Mouse (Mus musculus) myocyte (in vitro differentiated cells): ENCODE results near the gene Selp.

Experiments
- E2F4 ChIP-seq: IDR thresholded peaks from one replicate; pipeline ENCODE4 v1.6.1; 2011; ENCODE audit warnings: mild to moderate bottlenecking, control low read depth, moderate library complexity; ENCODE audit not compliant: insufficient read depth
- MAX ChIP-seq: IDR thresholded peaks from one replicate; pipeline ENCODE4 v1.6.1; 2011; ENCODE audit warnings: low read depth, mild to moderate bottlenecking, control low read depth
- MYOD1 ChIP-seq, 3 experiments: IDR thresholded peaks; one replicate each; pipeline ENCODE4 v1.6.1; 2011; ENCODE audit warnings: control low read depth in 2 of 3, low read depth in 2 of 3, mild to moderate bottlenecking in 2 of 3, moderate library complexity in 1 of 3; ENCODE audit not compliant: insufficient read length in 2 of 3, control insufficient read depth in 1 of 3
- MYOG ChIP-seq, 3 experiments: IDR thresholded peaks; one replicate each; pipeline ENCODE4 v1.6.1; 2011; ENCODE audit warnings: control low read depth in 2 of 3, low read depth in 2 of 3, mild to moderate bottlenecking in 2 of 3; ENCODE audit not compliant: insufficient read length in 2 of 3, control insufficient read depth in 1 of 3, insufficient read depth in 1 of 3
- POLR2A ChIP-seq: IDR thresholded peaks from one replicate; pipeline ENCODE4 v1.6.1; 2011; ENCODE audit warnings: low read depth, mild to moderate bottlenecking, control low read depth, moderate library complexity; ENCODE audit not compliant: insufficient read length
- SRF ChIP-seq: IDR thresholded peaks from one replicate; pipeline ENCODE4 v1.6.1; 2011; ENCODE audit warnings: low read depth; ENCODE audit not compliant: control insufficient read depth, insufficient read length
- TCF12 ChIP-seq: IDR thresholded peaks from one replicate; pipeline ENCODE4 v1.6.1; 2011; ENCODE audit warnings: mild to moderate bottlenecking, control low read depth; ENCODE audit not compliant: poor library complexity, insufficient read depth, severe bottlenecking
- TCF3 ChIP-seq: IDR thresholded peaks from one replicate; pipeline ENCODE4 v1.6.1; 2011; ENCODE audit warnings: low read depth, control low read depth; ENCODE audit not compliant: insufficient read length
- USF1 ChIP-seq: IDR thresholded peaks from one replicate; pipeline ENCODE4 v1.6.1; 2011; ENCODE audit warnings: low read depth, mild to moderate bottlenecking, control low read depth, moderate library complexity

GRCm38 (mm10) chr1:164119892-164120776 lies 5.1 kb downstream of the Selp start:
- TF ChIP-seq POLR2A, result no peak
- no peak for TF ChIP-seq MAX
- TF ChIP-seq E2F4, result no peak
- no peak for TF ChIP-seq TCF12
- TF ChIP-seq USF1, result no peak
- TF ChIP-seq MYOG (IDR thresholded peaks at IDR 0.05; ENCODE audit: control insufficient read depth in 1 of 3, insufficient read depth in 1 of 3, insufficient read length in 2 of 3, low read depth in 2 of 3), result no peak
- no peak for TF ChIP-seq SRF
- no peak for TF ChIP-seq MYOD1 (IDR thresholded peaks at IDR 0.05; ENCODE audit: control insufficient read depth in 1 of 3, insufficient read length in 2 of 3, low read depth in 2 of 3)
- no peak for TF ChIP-seq TCF3
